Mouse (Mus musculus): ENCODE measurements around the gene Tmcc2.
A peak's percentile ranks its signal among the peaks of the same experiment; 100 is the strongest.

The Tmcc2 gene

GRCm38 (mm10) chr1:132389886-132390585 lies 1.0 kb downstream of the Tmcc2 start:
- DNase-seq: peak; percentile 40 to 54

GRCm38 (mm10) chr1:132388813-132389803 lies 2.0 kb downstream of the Tmcc2 start:
- DNase-seq: no peak

GRCm38 (mm10) chr1:132387943-132388342 lies 3.1 kb downstream of the Tmcc2 start:
- DNase-seq: no peak

DNA sequence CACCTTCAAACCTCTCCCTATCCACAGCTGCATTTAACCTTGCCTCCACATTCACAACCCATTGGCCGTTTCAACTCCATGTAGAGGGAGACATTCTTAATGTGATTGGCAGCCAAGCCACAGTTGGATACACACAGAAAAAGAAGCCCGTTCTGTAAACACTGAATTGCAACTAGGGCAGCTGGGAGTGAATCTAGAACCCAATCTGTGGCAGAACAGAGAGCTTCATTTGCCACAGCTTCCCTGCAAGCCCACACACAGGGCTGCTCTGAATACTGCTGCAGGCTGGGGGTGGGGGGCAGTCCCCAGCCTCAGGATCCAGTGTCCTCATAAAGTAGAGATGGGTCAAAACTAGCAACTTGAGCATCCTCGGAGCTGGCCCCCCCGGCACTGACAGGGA lies 4.8 kb downstream of the Tmcc2 start:
- DNase-seq: no peak

DNA sequence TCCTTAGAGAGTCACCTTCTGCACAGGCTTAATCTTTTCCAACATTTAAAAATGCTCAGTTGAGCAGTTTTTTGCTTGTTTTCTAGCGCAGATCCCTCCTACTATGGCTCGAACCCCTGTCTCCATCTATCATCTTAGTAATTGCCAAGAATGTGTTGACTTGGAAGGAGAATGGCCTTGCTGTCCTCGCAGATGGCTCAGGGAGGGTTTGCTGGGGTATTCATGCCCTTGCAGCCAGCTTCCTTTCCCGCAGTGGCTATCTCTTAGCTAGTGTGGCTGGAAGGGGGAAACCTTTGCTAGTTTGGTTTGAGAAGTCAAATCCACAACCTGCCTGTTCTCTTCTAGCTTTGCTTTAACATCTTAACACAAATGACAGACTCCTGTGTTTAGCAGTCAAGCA lies 5.4 kb downstream of the Tmcc2 start:
- no peak for DNase-seq

DNA sequence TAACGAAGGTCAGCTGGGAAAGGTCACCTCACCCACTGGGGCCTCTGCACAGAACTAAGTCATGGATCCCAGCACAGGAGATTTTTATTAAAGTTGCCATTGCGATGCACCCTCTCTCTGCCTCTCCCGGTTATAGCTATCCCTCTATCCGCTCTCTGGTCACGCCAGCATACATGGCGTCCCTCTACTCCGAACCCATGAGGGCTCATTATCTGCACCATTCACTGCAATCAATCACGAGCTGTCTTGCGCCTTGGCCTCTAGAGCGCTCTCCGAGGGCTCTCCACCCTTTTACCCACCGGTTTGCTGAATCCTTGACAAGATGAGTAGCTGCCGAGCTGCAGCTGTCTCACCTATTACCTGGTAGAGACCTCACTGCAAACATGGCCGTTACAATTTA lies 5.8 kb downstream of the Tmcc2 start:
- DNase-seq: no peak

DNA sequence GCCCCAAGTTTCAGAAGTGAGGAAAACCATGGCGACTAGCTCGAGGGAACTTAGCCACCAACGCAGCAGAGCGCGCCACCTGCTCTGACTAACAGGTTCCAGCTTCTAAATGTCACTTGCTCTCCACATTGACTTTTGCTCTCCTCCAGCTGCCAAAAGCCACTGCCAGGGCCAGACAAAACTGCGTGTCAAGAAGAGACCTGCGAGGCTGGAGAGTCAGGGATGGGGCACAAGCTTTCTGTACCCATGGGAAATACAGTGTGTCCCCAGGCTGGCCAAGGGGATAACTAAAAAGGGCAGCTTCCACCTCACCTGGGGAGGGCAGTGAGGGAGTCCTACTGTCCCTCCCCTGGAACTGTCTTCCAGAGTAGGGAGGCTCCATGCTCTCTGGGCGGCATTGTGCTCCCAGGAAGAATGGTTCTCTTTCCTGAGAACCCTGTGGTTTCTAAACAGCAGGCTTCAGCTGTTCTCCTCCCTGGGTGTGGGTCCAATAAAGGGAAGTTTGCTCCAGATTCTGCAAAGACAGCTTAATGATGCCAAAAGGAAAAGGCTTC lies 7.0 kb downstream of the Tmcc2 start:
- DNase-seq: no peak

DNA sequence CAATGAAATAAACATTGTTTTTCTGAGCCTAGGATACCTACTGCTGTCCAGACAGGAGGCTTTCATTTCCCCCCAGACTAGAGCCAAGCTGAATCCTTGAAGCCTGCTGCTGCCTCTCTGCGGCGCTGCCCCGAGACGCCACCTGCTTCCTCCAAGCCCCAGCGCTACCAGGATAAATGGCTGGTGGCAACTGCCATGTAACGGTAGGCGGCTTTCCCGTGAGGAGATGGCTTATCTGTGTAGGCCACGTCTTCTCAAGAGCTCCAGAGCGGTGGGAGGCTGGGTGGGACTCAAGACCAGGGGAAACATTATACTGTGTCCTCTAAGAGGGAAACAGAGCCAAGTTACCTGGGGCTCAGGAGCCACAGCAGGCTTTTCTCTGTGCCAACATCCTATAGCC lies 9.2 kb downstream of the Tmcc2 start:
- no peak for DNase-seq

DNA sequence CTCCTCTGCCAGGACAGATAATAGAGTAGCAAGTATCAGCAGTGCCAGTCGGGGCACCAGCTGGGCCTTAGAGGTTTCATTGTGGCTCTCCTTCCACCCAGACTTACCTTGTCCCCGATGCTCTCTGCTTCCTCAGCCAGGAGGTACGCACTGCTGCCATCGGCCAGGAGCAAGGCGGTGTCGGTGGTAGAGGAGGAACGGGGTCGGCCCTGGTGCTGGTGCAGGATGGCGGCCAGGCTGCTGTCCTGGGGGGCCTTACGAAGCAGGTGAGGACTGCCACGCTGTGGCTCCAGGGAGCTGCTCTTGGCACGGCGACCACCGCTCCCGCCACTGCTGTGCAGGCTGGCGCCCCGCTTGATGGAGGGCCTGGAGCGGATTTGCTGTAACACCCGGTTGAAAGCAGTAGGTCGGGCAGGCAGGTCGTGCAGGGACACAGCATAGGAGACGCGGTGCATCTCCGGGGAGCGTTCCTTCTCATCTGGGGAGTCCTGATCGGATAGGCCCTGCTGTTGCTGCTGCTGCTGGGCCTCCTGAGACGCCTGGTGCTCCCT lies 10.5 kb downstream of the Tmcc2 start:
- DNase-seq: no peak

DNA sequence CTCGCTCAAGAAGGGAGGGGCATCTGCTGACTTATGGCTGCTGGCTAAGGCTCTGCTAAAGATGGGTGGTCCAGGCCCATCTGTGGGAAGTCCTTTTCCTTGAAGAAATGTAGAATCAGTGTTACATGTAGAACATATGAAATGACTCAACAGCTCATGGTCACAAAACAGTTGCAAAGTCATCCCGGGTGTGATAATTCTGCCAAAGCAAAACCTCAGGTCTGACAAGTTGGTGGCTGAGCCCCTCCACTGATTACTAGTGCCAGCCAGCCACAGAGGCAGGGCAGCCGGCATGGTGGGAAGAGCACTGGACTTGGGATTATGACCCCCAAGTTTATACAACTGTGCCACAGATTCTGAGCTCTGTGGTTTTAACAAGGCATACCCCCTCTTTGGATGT lies 13.3 kb downstream of the Tmcc2 start:
- DNase-seq: no peak

GRCm38 (mm10) chr1:132377055-132377365 lies 14.1 kb downstream of the Tmcc2 start:
- no peak for DNase-seq

DNA sequence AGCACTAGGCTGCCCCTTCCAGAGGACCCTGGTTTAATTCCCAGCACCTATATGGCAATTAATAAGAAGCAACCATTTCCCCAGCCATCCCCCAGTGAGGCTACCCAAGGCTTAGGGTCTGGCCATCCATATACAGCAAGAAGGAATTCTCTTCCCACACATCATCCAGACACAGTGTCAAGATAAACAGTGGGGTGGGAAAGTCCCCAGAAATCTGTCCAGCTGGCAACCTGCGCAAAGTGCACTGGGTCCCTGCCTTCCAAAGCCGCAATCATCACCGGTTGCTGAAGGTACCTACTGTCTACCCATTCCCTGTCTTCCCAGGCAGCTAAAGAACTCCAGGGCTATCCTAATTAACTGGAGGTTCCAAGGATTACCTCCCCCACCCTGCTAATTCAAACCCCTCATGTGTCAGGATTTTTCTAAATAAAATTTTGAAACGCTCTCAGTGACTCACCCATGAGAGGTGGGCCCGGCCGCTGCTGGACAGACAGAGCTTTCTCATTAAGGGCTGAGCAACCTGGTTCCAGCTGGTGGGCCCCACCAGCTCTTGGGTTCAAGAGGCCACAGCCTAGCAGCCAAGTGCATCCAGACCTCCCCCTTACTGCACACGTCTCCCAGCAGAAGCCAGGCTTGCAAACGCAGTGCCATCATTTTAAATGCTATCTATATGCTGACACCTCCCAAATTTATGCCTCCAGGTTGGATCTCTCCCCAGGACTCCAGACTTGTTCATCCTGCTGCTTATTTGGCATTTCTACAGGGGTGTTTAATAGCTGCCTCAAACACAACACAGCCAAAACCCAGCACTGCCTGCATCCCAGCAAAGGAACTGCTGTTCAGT lies 14.6 kb downstream of the Tmcc2 start:
- DNase-seq: no peak

GRCm38 (mm10) chr1:132375256-132375655 lies 15.8 kb downstream of the Tmcc2 start:
- no peak for DNase-seq

DNA sequence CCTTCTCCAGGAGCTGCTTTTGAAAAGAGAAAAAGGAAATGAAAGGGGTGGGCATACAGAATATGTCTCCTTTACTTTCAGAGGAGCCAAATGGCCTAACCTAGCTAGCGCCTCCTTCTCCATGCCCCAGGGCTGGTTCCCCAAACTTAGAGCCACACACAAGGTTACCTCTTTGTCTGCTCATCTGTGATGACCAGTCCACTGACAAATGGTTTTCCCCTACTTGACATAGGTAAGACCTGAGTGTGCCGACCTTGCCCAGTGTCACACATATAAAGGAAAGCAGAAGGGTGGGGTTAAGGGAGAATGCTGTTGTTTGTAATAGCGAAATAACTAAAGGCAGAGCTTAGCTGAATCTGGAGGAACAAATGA lies 16.2 kb downstream of the Tmcc2 start:
- DNase-seq: no peak

- no peak for DNase-seq
These were observed 16.8 kb downstream of the Tmcc2 start for GRCm38 (mm10) chr1:132374140-132374872.

DNA sequence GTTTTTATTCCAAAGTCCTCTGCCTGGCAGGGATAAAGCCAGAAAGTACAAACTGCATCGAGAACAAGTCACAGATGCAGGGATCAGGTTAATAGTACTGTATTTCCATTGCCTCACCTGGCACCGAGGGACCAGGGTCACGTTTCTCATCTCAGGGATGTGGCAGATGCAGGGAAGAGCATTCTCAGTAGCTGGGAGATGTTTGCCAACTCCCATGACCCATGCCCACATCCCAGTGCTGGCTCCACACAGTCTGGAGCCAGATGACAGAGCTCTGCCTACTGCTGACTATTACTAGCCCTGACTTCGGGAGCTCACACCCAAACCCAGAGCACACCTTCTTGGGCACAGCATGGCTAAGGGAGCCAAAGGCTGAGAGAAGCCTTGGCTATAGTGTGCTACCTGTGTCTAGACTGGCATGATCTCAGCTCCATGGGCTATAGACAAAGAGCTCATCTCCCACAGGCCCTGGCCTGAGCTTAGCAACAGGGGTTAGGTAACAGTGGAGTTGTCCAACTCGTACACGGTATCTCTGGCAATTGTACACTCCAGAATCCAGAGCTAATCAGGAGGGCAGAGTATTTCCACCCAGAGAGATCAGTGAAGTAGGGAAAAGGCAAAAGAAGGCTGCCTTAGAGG lies 18.1 kb downstream of the Tmcc2 start:
- DNase-seq: no peak

DNA sequence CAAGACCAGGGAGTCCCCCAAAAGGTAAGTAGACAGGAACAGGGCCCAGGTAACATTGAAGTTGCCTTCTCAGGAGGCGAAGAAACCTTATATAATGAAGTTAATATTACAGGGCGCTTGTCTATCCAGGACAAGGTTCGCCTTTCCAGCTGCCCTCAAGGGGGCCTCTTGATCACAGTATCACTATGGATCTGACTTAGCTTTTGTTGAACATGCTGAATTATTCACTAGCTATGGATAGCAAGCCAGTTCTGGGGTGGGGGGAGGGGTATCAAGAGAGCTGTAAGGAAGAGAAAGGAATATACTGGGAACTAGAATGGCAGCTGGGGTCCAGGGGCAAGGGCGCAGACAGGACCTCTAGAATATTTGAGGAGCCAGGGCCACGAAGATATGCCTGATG lies 18.7 kb downstream of the Tmcc2 start:
- no peak for DNase-seq

DNA sequence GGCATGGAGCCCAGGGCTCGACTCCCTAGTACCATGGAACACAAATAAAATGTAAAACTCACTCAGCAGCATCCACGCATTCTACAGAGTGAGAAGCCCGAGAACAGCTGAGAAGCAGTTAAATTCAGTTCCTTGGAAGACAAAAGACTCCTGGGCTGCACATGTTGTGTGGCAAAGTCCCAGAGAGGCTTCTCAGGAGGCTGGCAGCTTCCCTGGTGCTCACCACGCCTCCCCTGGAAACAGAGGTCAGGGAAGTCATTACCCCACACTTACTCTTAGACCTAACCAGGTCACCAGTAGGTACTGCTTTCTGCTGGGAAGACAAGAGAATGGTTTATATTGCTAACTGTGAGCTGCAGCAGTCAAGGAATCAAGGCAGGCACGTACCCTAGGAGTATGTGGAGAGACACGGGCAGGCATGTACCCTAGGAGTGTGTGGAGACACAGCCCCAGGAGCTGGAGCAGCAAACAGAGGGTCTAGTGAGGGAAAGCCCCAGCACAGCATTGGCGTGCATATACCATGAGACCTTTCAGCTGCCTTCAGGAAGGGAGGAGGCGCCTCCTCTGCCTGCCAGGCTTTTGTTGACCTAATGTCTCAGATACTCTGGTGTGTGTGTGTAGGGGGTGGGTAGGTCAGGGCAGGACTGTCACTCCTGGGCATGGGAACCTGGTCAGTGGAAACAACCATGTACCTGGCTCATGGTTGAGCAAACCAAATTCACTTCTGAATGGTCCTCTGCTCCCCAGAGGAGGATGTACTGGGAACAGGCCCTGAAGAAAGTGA lies 19.6 kb downstream of the Tmcc2 start:
- DNase-seq: no peak

DNA sequence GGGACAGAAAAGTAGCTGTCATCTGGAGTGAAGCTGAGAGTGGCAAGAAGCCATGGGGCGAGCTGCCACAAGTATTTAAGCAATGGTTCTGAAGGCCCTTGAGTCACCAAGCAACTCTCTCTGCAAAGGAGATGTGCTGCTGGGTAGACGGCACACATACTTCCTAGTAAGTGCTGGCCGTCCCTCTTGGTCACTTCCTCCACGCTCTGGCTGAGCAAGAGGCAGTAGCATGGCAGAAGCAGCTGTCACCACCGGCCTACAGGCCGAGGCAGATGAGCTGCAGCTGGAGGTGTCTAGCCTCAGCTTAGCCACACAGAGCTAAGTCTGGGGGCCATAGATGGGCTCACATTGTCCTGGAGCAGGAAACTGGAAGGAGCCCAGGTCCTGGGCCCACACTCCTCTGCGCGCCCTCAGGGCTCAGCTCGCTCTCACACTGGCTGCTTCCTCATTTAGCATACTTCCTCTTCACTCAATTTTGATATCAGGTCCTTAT lies 20.4 kb downstream of the Tmcc2 start:
- peak in 1 of 2 experiments; percentile 40 for DNase-seq

Measured in spleen, adult 18-20 months (tissue).